Mouse (Mus musculus): ENCODE measurements around the gene Stim2.

GRCm38 (mm10) chr5:54038615-54039014 is 40.3 kb downstream of the Stim2 start:
- TF ChIP-seq CTCF (IDR thresholded peaks at IDR 0.05; ENCODE audit: control insufficient read depth, insufficient read depth, insufficient replicate concordance, low read depth, low read length) (no peak), POLR2A (IDR thresholded peaks at IDR 0.05; ENCODE audit: control insufficient read depth, low read depth, low read length) (no peak)

All from testis, adult 2 months (tissue).